Mouse (Mus musculus): Measurements from ENCODE around the gene Rabgap1l.

- no peak for TF ChIP-seq CTCF (IDR thresholded peaks at IDR 0.05; ENCODE audit: borderline replicate concordance, extremely low read depth, insufficient read depth, insufficient read length)
- TF ChIP-seq POLR2A (IDR thresholded peaks at IDR 0.05; ENCODE audit: borderline replicate concordance, extremely low read depth, insufficient read depth, insufficient read length, poor library complexity, severe bottlenecking) = no peak
These were observed 548.3 kb downstream of the Rabgap1l start for GRCm38 (mm10) chr1:160244689-160245088.

All from brain, embryonic 14.5 days (tissue).